Mouse (Mus musculus): ENCODE results near the gene Dnaic2. TPM values are rescaled to one million over a fixed set of nuclear protein-coding genes. Genes with fewer than 3 reads are reported as not detected.

Gene Dnaic2
- total RNA-seq (2014; rRNA removed) = 3.8 and 4.4 TPM in 2 replicates
- 2.0 and 3.2 TPM in 2 replicates for polyA plus RNA-seq (2015; fragmentation: Nextera tagmentation; extraction: Ambion mirVana)

DNA sequence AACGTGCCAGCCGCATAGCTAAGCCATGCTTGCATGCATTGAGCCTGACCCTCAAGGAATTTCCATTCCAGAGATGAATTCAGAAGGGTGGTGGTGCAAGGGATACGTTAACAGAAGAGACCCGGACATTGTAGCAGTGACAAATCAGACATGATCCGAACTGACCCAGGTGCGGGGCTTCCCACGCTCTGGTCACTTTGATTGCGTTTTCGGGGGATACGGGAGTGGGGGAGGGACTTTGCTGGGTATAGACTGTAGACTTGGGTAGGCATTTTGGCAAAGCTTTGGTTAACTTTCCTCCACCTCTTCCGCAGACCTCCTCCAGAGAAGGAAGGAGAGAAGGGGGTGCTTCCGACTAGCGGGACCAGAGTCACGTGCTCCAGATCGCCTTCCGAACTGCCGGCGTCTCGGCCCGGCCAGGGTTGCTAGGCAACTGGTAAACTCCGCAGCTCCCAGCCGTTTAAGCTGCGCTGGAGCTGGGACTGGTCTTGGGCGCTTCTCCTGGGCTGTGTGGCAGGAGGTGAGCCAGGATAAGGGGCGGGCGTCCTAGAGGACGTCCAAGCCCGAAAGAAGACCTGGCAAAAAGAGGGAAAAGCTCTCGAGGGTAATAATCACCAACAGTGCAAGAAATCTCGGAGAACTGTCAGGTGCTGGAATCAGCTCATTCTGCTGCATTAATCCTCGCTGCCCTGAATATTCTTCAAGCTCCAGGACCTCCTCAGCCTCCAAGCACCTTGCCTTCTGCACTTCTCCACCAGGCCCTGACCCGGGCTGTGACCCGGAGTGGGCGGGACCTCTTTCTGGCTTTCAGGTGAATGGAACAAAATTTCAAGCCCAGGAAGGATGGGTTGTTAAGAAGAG, at the start of gene Dnaic2:
Gene Dnaic2 (plus strand): TSS at position 444 of the 861 bp plus-strand sequence.
- H3K4me1 ChIP-seq (ENCODE audit: insufficient read depth, low read length) = peaks cover 12% of the 10 kb centered on the region
- no peak for TF ChIP-seq CTCF (IDR thresholded peaks at IDR 0.05)
- H3K4me2 ChIP-seq (ENCODE audit: low read depth, low read length, poor library complexity, severe bottlenecking) = peak within 1 kb of the TSS; percentile 75
- ATAC-seq (ENCODE audit: low FRiP score) = peak; percentile 87
- H3K9me3 ChIP-seq (ENCODE audit: low read length) = no peaks in the 10 kb centered on the region
- 11% methylated on average over 33 of the region's 34 CpGs for WGBS
- peak; percentile 86 for DNase-seq (ENCODE audit: low spot score)
- no peaks in the 10 kb centered on the region for H3K27me3 ChIP-seq (ENCODE audit: insufficient read depth, low read length)
- peak within 1 kb of the TSS; percentile 36 for H3K4me3 ChIP-seq (ENCODE audit: low read depth, low read length)
- peak within 1 kb of the TSS; percentile 54 for H3K9ac ChIP-seq (replicated peaks; ENCODE audit: low read length, poor library complexity, severe bottlenecking)
- no peaks in the 10 kb centered on the region for H3K36me3 ChIP-seq (ENCODE audit: insufficient read depth, low read length)
- no peak within 1 kb of the TSS for H3K27ac ChIP-seq (ENCODE audit: low read depth, low read length)

- Histone ChIP-seq H3K27me3 (ENCODE audit: insufficient read depth, low read length) (no peaks in the 10 kb centered on the region; the same call in 1 of the 2 replicates), H3K4me1 (ENCODE audit: insufficient read depth, low read length) (peaks cover 5% of the 10 kb centered on the region; the same call in 1 of the 2 replicates), H3K4me3 (ENCODE audit: low read depth, low read length) (no peak overlapping the region), H3K4me2 (ENCODE audit: low read depth, low read length, poor library complexity, severe bottlenecking) (no peak overlapping the region), H3K9ac (replicated peaks; ENCODE audit: low read length, poor library complexity, severe bottlenecking) (no peak overlapping the region), H3K27ac (ENCODE audit: low read depth, low read length) (no peak overlapping the region), H3K9me3 (ENCODE audit: low read length) (no peaks in the 10 kb centered on the region), H3K36me3 (ENCODE audit: insufficient read depth, low read length) (no peaks in the 10 kb centered on the region)
- DNase-seq (ENCODE audit: low spot score) (no peak), ATAC-seq (ENCODE audit: low FRiP score) (no peak)
- 70% methylated on average over 8 of the region's 8 CpGs for WGBS
- no peak for TF ChIP-seq CTCF (IDR thresholded peaks at IDR 0.05)
Measured at GRCm38 (mm10) chr11:114679582-114679981, 47.6 kb upstream of the Dnaic2 start.

- H3K27me3 ChIP-seq (ENCODE audit: insufficient read depth, low read length) = no peaks in the 10 kb centered on the region; the same call in 1 of the 2 replicates
- no peak for ATAC-seq (ENCODE audit: low FRiP score)
- H3K4me1 ChIP-seq (ENCODE audit: insufficient read depth, low read length) = peaks cover 4% of the 10 kb centered on the region; the same call in 1 of the 2 replicates
- DNase-seq (ENCODE audit: low spot score) = no peak
- TF ChIP-seq CTCF (IDR thresholded peaks at IDR 0.05) = no peak
- no peaks in the 10 kb centered on the region for H3K9me3 ChIP-seq (ENCODE audit: low read length)
- H3K36me3 ChIP-seq (ENCODE audit: insufficient read depth, low read length) = no peaks in the 10 kb centered on the region
- no peak overlapping the region for H3K4me3 ChIP-seq (ENCODE audit: low read depth, low read length)
- no peak overlapping the region for H3K27ac ChIP-seq (ENCODE audit: low read depth, low read length)
- H3K4me2 ChIP-seq (ENCODE audit: low read depth, low read length, poor library complexity, severe bottlenecking) = no peak overlapping the region
- 48% methylated on average over 10 of the region's 10 CpGs for WGBS
- no peak overlapping the region for H3K9ac ChIP-seq (replicated peaks; ENCODE audit: low read length, poor library complexity, severe bottlenecking)
Measured at GRCm38 (mm10) chr11:114680291-114680690, 46.9 kb upstream of the Dnaic2 start.

- no peaks in the 10 kb centered on the region; the same call in 1 of the 2 replicates for H3K27me3 ChIP-seq (ENCODE audit: insufficient read depth, low read length)
- H3K4me1 ChIP-seq (ENCODE audit: insufficient read depth, low read length) = no peaks in the 10 kb centered on the region
- DNase-seq (ENCODE audit: low spot score) (no peak), ATAC-seq (ENCODE audit: low FRiP score) (no peak)
- TF ChIP-seq CTCF (IDR thresholded peaks at IDR 0.05) = no peak
- H3K4me2 ChIP-seq (ENCODE audit: low read depth, low read length, poor library complexity, severe bottlenecking) = no peak overlapping the region
- H3K9me3 ChIP-seq (ENCODE audit: low read length) = no peaks in the 10 kb centered on the region
- no peaks in the 10 kb centered on the region for H3K36me3 ChIP-seq (ENCODE audit: insufficient read depth, low read length)
- H3K4me3 ChIP-seq (ENCODE audit: low read depth, low read length) = no peak overlapping the region
- H3K9ac ChIP-seq (replicated peaks; ENCODE audit: low read length, poor library complexity, severe bottlenecking) = no peak overlapping the region
- H3K27ac ChIP-seq (ENCODE audit: low read depth, low read length) = no peak overlapping the region
- WGBS = 60% methylated on average over 5 of the region's 5 CpGs
Measured at GRCm38 (mm10) chr11:114681054-114681453, 46.2 kb upstream of the Dnaic2 start.

- no peaks in the 10 kb centered on the region for H3K4me1 ChIP-seq (ENCODE audit: insufficient read depth, low read length)
- TF ChIP-seq CTCF (IDR thresholded peaks at IDR 0.05) = no peak
- H3K4me3 ChIP-seq (ENCODE audit: low read depth, low read length) = no peak overlapping the region
- no peak overlapping the region for H3K9ac ChIP-seq (replicated peaks; ENCODE audit: low read length, poor library complexity, severe bottlenecking)
- H3K27me3 ChIP-seq (ENCODE audit: insufficient read depth, low read length) = no peaks in the 10 kb centered on the region
- H3K4me2 ChIP-seq (ENCODE audit: low read depth, low read length, poor library complexity, severe bottlenecking) = no peak overlapping the region
- H3K36me3 ChIP-seq (ENCODE audit: insufficient read depth, low read length) = no peaks in the 10 kb centered on the region
- no peaks in the 10 kb centered on the region for H3K9me3 ChIP-seq (ENCODE audit: low read length)
- no peak for ATAC-seq (ENCODE audit: low FRiP score)
- whole genome bisulfite sequencing = 96% methylated on average over 13 of the region's 13 CpGs
- no peak for DNase-seq (ENCODE audit: low spot score)
- no peak overlapping the region for H3K27ac ChIP-seq (ENCODE audit: low read depth, low read length)
Measured at GRCm38 (mm10) chr11:114682321-114682900, 44.8 kb upstream of the Dnaic2 start.
